Mouse (Mus musculus) thymus, postnatal 10 days (tissue): ENCODE data around the gene Phf13.
A peak's percentile ranks its signal among the peaks of the same experiment; 100 is the strongest.
"Not testable (repeated sequence)": the region's sequence is repeated elsewhere in the genome, so short reads cannot be mapped to it uniquely, and the experiment has no call there.

ENCODE experiments used
- DNase-seq, 2 experiments: peaks; one replicate each; pipeline ENCODE4 v3.0.0; 2021; ENCODE audit warnings: low spot score in 2 of 2

The Phf13 gene

GRCm38 (mm10) chr4:151996173-151996950 is at the start of gene Phf13:
TSS of gene Phf13 (minus strand) at chr4:151996258.
- peak; percentile 98 for DNase-seq

GRCm38 (mm10) chr4:152044609-152045008 is 48.6 kb upstream of the Phf13 start:
- DNase-seq: no peak

- no peak for DNase-seq
These were observed 47.1 kb upstream of the Phf13 start for GRCm38 (mm10) chr4:152043171-152043570.

- DNase-seq: no peak
These were observed 46.0 kb upstream of the Phf13 start for GRCm38 (mm10) chr4:152041924-152042641.

GRCm38 (mm10) chr4:152039831-152040310 is 43.8 kb upstream of the Phf13 start:
- DNase-seq: no peak

GRCm38 (mm10) chr4:152038985-152039830 is 43.1 kb upstream of the Phf13 start, which contains the start of gene Nol9:
TSS of gene Nol9 (plus strand) at chr4:152039321.
- DNase-seq: peak; percentile 84 to 97

GRCm38 (mm10) chr4:152038225-152038984 is 42.3 kb upstream of the Phf13 start, which contains the start of gene Tas1r1:
TSS of gene Tas1r1 (minus strand) at chr4:152038568.
- DNase-seq: no peak

- DNase-seq: not testable (repeated sequence)
These were observed 40.4 kb upstream of the Phf13 start for GRCm38 (mm10) chr4:152036464-152036863.

GRCm38 (mm10) chr4:152032922-152033321 is 36.9 kb upstream of the Phf13 start:
- DNase-seq: no peak

GRCm38 (mm10) chr4:152029997-152030396 is 33.9 kb upstream of the Phf13 start:
- DNase-seq: no peak

- DNase-seq: no peak
These were observed 33.0 kb upstream of the Phf13 start for GRCm38 (mm10) chr4:152029087-152029486.

GRCm38 (mm10) chr4:152028456-152028855 is 32.4 kb upstream of the Phf13 start:
- DNase-seq: no peak

- DNase-seq: peak; percentile 91 to 92
These were observed 31.5 kb upstream of the Phf13 start, which contains the start of gene Zbtb48 for GRCm38 (mm10) chr4:152027524-152027923. TSS of gene Zbtb48 (minus strand) at chr4:152027671.

GRCm38 (mm10) chr4:152026751-152027508 is 30.9 kb upstream of the Phf13 start:
- peak in 1 of 2 experiments; percentile 30 for DNase-seq

GRCm38 (mm10) chr4:152024525-152024924 is 28.5 kb upstream of the Phf13 start:
- no peak for DNase-seq

- DNase-seq: no peak
These were observed 26.4 kb upstream of the Phf13 start for GRCm38 (mm10) chr4:152022506-152022905.

- no peak for DNase-seq
These were observed 25.6 kb upstream of the Phf13 start for GRCm38 (mm10) chr4:152021568-152022097.

- DNase-seq: no peak
These were observed 24.0 kb upstream of the Phf13 start for GRCm38 (mm10) chr4:152020024-152020423.

- DNase-seq: no peak
These were observed 23.0 kb upstream of the Phf13 start for GRCm38 (mm10) chr4:152019073-152019472.
